8 mouse cellular contexts compared by ENCODE assay signal in the genomic region with DNA sequence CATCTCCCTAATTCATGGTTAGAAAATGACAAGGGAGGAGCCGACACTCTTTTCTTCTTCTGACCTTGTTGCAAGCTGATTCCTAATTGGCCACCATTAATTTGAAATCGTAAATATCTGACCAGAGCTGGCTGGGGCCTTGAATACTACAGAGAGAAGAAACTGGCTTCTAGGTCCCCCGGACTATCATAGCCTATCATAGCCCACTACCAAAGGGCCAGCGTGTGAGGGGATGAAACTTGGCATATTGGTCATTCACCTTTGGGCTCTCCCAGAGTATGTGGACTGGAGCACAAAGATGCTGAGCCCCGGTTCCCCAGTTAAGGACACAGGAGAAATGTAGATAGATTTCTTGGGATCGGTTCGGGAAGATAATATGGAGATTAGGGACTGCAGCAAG. TPM values are rescaled to one million over a fixed set of nuclear protein-coding genes. Genes with fewer than 3 reads are reported as not detected.
DNase-seq lines count a peak whose midpoint lies in the region; ATAC-seq and TF ChIP-seq lines count a peak whose summit lies in the region.

No protein-coding gene starts in this region.

- peak overlapping the region; percentile 81 for H3K4me2 ChIP-seq in heart, embryonic 11.5 days
- H3K4me2 ChIP-seq in hindbrain, embryonic 11.5 days (replicated peaks; ENCODE audit: low read depth, low read length), result peak overlapping the region; percentile 54

- H3K36me3 ChIP-seq in heart, embryonic 11.5 days (ENCODE audit: control insufficient read depth, insufficient read depth, low read length), result peaks cover under 1% of the 10 kb centered on the region; the same call in 1 of the 2 replicates
- H3K36me3 ChIP-seq in ES-E14 (ENCODE audit: control insufficient read depth, insufficient read depth, low read length, poor library complexity, severe bottlenecking), result peaks cover 19% of the 10 kb centered on the region
- H3K36me3 ChIP-seq in hindbrain, embryonic 11.5 days (ENCODE audit: control insufficient read depth, insufficient read depth, low read length), result no peaks in the 10 kb centered on the region
- H3K36me3 ChIP-seq in midbrain, embryonic 10.5 days, result peaks cover 28% of the 10 kb centered on the region

- H3K4me3 ChIP-seq in heart, embryonic 11.5 days (ENCODE audit: low read depth, low read length), result peak overlapping the region; percentile 41
- peak overlapping the region; percentile 36 to 53 for H3K4me3 ChIP-seq in ES-E14 (ENCODE audit: insufficient read depth in 1 of 2, low read depth in 1 of 2, low read length in 2 of 2, poor library complexity in 1 of 2, severe bottlenecking in 1 of 2)
- H3K4me3 ChIP-seq in hindbrain, embryonic 11.5 days (ENCODE audit: low read depth, low read length), result peak overlapping the region; percentile 23
- peak overlapping the region; percentile 54 for H3K4me3 ChIP-seq in midbrain, embryonic 10.5 days

- no peak for DNase-seq in heart, adult 11 months
- no peak for DNase-seq in ES-E14 (ENCODE audit: low read depth, low spot score)
- no peak for DNase-seq in hindbrain, embryonic 11.5 days (ENCODE audit: low spot score)
- no peak for DNase-seq in midbrain, embryonic 10.5 days (ENCODE audit: low spot score)
- no peak for DNase-seq in adrenal gland, postnatal 4 days (ENCODE audit: low spot score in 2 of 2)
- no peak for DNase-seq in ovary, adult 18-20 months (ENCODE audit: low spot score)

- peaks cover 9% of the 10 kb centered on the region; the same call in 1 of the 2 replicates for H3K4me1 ChIP-seq in heart, embryonic 11.5 days (ENCODE audit: control insufficient read depth, insufficient read depth, low read length)
- H3K4me1 ChIP-seq in ES-E14 (ENCODE audit: control insufficient read depth in 2 of 2, insufficient read depth in 2 of 2, low read length in 2 of 2, poor library complexity in 1 of 2), result peaks cover 2 to 15% of the 10 kb centered on the region in 2 experiments; a peak in 3 of 4 replicates
- H3K4me1 ChIP-seq in hindbrain, embryonic 11.5 days (replicated peaks; ENCODE audit: control insufficient read depth, insufficient read depth, low read length), result no peaks in the 10 kb centered on the region
- H3K4me1 ChIP-seq in midbrain, embryonic 10.5 days, result peaks cover 26% of the 10 kb centered on the region

- 29% methylated on average over 7 of the region's 7 CpGs for WGBS in heart, embryonic 11.5 days (ENCODE audit: insufficient replicate concordance)
- WGBS in hindbrain, embryonic 11.5 days, result 31% methylated on average over 7 of the region's 7 CpGs
- WGBS in midbrain, embryonic 10.5 days, result 27% methylated on average over 7 of the region's 7 CpGs

- peak overlapping the region; percentile 66; the same call in 1 of the 2 replicates for H3K27ac ChIP-seq in heart, embryonic 11.5 days (ENCODE audit: low read depth, low read length)
- no peak overlapping the region; the same call in 1 of the 2 replicates for H3K27ac ChIP-seq in ES-E14 (ENCODE audit: insufficient read depth, low read depth, low read length, poor library complexity, severe bottlenecking)
- peak overlapping the region; percentile 61 for H3K27ac ChIP-seq in hindbrain, embryonic 11.5 days (ENCODE audit: low read depth, low read length)
- H3K27ac ChIP-seq in midbrain, embryonic 10.5 days (replicated peaks), result peak overlapping the region; percentile 83

- H3K27me3 ChIP-seq in heart, embryonic 11.5 days (ENCODE audit: control insufficient read depth, insufficient read depth, low read length), result no peaks in the 10 kb centered on the region
- H3K27me3 ChIP-seq in hindbrain, embryonic 11.5 days (ENCODE audit: control insufficient read depth, insufficient read depth, low read length), result no peaks in the 10 kb centered on the region
- H3K27me3 ChIP-seq in midbrain, embryonic 10.5 days (ENCODE audit: low read depth, poor library complexity, severe bottlenecking), result no peaks in the 10 kb centered on the region

- H3K9me3 ChIP-seq in heart, embryonic 11.5 days (replicated peaks; ENCODE audit: control insufficient read depth, low read length), result no peaks in the 10 kb centered on the region
- no peaks in the 10 kb centered on the region for H3K9me3 ChIP-seq in ES-E14 (ENCODE audit: control insufficient read depth, insufficient read depth, low read depth, low read length)
- no peaks in the 10 kb centered on the region for H3K9me3 ChIP-seq in hindbrain, embryonic 11.5 days (ENCODE audit: control insufficient read depth, low read length)
- H3K9me3 ChIP-seq in midbrain, embryonic 10.5 days (replicated peaks), result no peaks in the 10 kb centered on the region

- H3K9ac ChIP-seq in heart, embryonic 11.5 days (ENCODE audit: low read depth, low read length), result peak overlapping the region; percentile 70
- no peak overlapping the region for H3K9ac ChIP-seq in ES-E14 (ENCODE audit: insufficient read depth, low read depth, low read length, poor library complexity, severe bottlenecking)
- peak overlapping the region; percentile 29 for H3K9ac ChIP-seq in hindbrain, embryonic 11.5 days (ENCODE audit: low read depth, low read length)

- 0 out of 2 replicates have a peak, but pooled peaks have one; percentile 7 for ATAC-seq in heart, embryonic 11.5 days (replicated peaks; ENCODE audit: insufficient number of reproducible peaks, low FRiP score, low TSS enrichment)
- ATAC-seq in hindbrain, embryonic 11.5 days (ENCODE audit: low FRiP score), result no peak
- no peak for ATAC-seq in monocyte, adult 5-6 weeks (replicated peaks; ENCODE audit: insufficient number of reproducible peaks, low FRiP score, low TSS enrichment, poor library complexity, severe bottlenecking)

- in situ Hi-C loops in ES-E14 (cut with MboI; ENCODE audit: low sequenced_read_pairs in 2 of 2, unreplicated experiment in 2 of 2), result no loop called here

TF ChIP-seq in ES-E14, 5 proteins besides CTCF, POLR2A, EP300 and RAD21:
- TF ChIP-seq HCFC1 (IDR thresholded peaks at IDR 0.05; ENCODE audit: borderline replicate concordance, insufficient read depth, low read length), result no peak
- no peak for TF ChIP-seq ZC3H11A (IDR thresholded peaks at IDR 0.05; ENCODE audit: borderline replicate concordance, low read depth, low read length)
- TF ChIP-seq ZNF384 (IDR thresholded peaks at IDR 0.05; ENCODE audit: low read depth, low read length), result no peak
- TF ChIP-seq MAFK (IDR thresholded peaks at IDR 0.05; ENCODE audit: insufficient read depth, low read depth, low read length), result no peak
- no peak for TF ChIP-seq CHD2 (IDR thresholded peaks at IDR 0.05; ENCODE audit: low read depth, low read length)
TF ChIP-seq in ES-E14: peak in this region for 0.

RNA-seq across cellular contexts. Expression of a gene that starts 15.3 kb away (rescaled TPM):
- polyA plus RNA-seq in heart, embryonic 11.5 days (2014; fragmentation: Nextera tagmentation; extraction: Ambion mirVana), result 815 and 827 TPM in 2 replicates
- total RNA-seq in ES-E14 (2012; rRNA removed), result 630 and 878 TPM in 2 replicates
- 16.6 and 26.1 TPM in 2 replicates for polyA plus RNA-seq in hindbrain, embryonic 11.5 days (2014; fragmentation: Nextera tagmentation; extraction: Ambion mirVana)
- polyA plus RNA-seq in midbrain, embryonic 10.5 days (2016; fragmentation: Nextera tagmentation; extraction: Ambion mirVana), result 7.8 and 8.5 TPM in 2 replicates
- total RNA-seq in adrenal gland, postnatal 4 days (2021), result 10 to 100 TPM; 49.4 to 56.5 TPM
- 1.9 TPM in 1 of 3 replicates, not detected in the others for total RNA-seq in monocyte, adult 5-6 weeks (2017)

RNA-seq across cellular contexts. Expression of a gene that starts 31.4 kb away (rescaled TPM):
- polyA plus RNA-seq in heart, embryonic 11.5 days (2014; fragmentation: Nextera tagmentation; extraction: Ambion mirVana), result 103 and 108 TPM in 2 replicates
- total RNA-seq in ES-E14 (2012; rRNA removed), result 109 and 176 TPM in 2 replicates
- polyA plus RNA-seq in hindbrain, embryonic 11.5 days (2014; fragmentation: Nextera tagmentation; extraction: Ambion mirVana), result 204 and 208 TPM in 2 replicates
- 270 and 311 TPM in 2 replicates for polyA plus RNA-seq in midbrain, embryonic 10.5 days (2016; fragmentation: Nextera tagmentation; extraction: Ambion mirVana)
- 100 to 1,000 TPM; 285 to 303 TPM for total RNA-seq in adrenal gland, postnatal 4 days (2021)
- 86.4 to 119 TPM (median 100 TPM) in 3 replicates for total RNA-seq in monocyte, adult 5-6 weeks (2017)

Comparison
In these comparisons a context has a peak if more than half of its experiments do, and no peak if none do; other contexts are left out.
1. RNA of a gene that starts 15.3 kb away (total RNA-seq): 630 to 878 TPM in ES-E14 and 49.4 to 56.5 TPM in adrenal gland, postnatal 4 days; 1.9 TPM in monocyte, adult 5-6 weeks; every median in the first group is over 10 times any median in the second.
2. Peak in every context shown above with its lines, with median percentiles within 50 percentile points of each other: H3K4me3 ChIP-seq.